Mouse (Mus musculus): ENCODE data around the gene Sin3b. TPM values are rescaled to one million over a fixed set of nuclear protein-coding genes. Genes with fewer than 3 reads are reported as not detected.

Gene Sin3b
- polyA plus RNA-seq (2012; fragmentation: generic; extraction: Trizol) = 100 to 1,000 TPM; 136 to 138 TPM

GRCm38 (mm10) chr8:72722769-72723650, at the start of gene Sin3b:
Gene Sin3b (plus strand): TSS chr8:72723285.

GRCm38 (mm10) chr8:72761322-72762051, 38.4 kb downstream of the Sin3b start, which contains the start of gene F2rl3:
Gene F2rl3 (plus strand): TSS chr8:72761880.

Other genes with a start within 250 kb of the Sin3b start
- 10 to 100 TPM; 24.1 to 46.8 TPM for gene Cherp, start 248.1 kb upstream of the Sin3b start, polyA plus RNA-seq (2012; fragmentation: generic; extraction: Trizol)
- gene Slc35e1, start 230.7 kb upstream of the Sin3b start, polyA plus RNA-seq (2012; fragmentation: generic; extraction: Trizol) = 10 to 100 TPM; 10.6 to 19.4 TPM
- gene Med26, start 175.0 kb upstream of the Sin3b start, polyA plus RNA-seq (2012; fragmentation: generic; extraction: Trizol) = 1 to 10 TPM; 3.9 to 8.5 TPM
- 10 to 100 TPM; 31.0 to 69.0 TPM for gene Smim7, start 152.2 kb upstream of the Sin3b start, polyA plus RNA-seq (2012; fragmentation: generic; extraction: Trizol)
- gene Tmem38a, start 151.2 kb upstream of the Sin3b start, polyA plus RNA-seq (2012; fragmentation: generic; extraction: Trizol) = 10 to 100 TPM in 1 of 2 experiments, 1 to 10 TPM in 1; 7.9 to 15.7 TPM
- under 1 TPM; 0.04 to 0.13 TPM for gene Nwd1, start 76.6 kb upstream of the Sin3b start, polyA plus RNA-seq (2012; fragmentation: generic; extraction: Trizol)
- under 1 TPM; 0.05 to 0.65 TPM for gene F2rl3, start 38.6 kb downstream of the Sin3b start, polyA plus RNA-seq (2012; fragmentation: generic; extraction: Trizol)

Measured in C3H10T1/2 (cell line).